Mouse (Mus musculus) gastrocnemius, adult 2 months (tissue): ENCODE data around the gene Tbx10. TPM values are rescaled to one million over a fixed set of nuclear protein-coding genes. Genes with fewer than 3 reads are reported as not detected.
"Not testable (repeated sequence)": the region's sequence is repeated elsewhere in the genome, so short reads cannot be mapped to it uniquely, and the experiment has no call there.

ENCODE experiments used
- DNase-seq: peaks from one replicate; pipeline ENCODE4 v3.0.0; 2022
- H3K27ac ChIP-seq: fragments of 200-600 bp; 2 replicates; pipeline ENCODE4 v1.8.1; 2022; ENCODE audit warnings: mild to moderate bottlenecking
- H3K4me3 ChIP-seq: fragments of 200-600 bp; 2 replicates; pipeline ENCODE4 v1.8.1; 2022; ENCODE audit warnings: mild to moderate bottlenecking, moderate library complexity
- CTCF ChIP-seq: fragments of 200-600 bp; IDR thresholded peaks from 2 replicates; pipeline ENCODE4 v1.8.1; 2022; ENCODE audit warnings: antibody characterized with exemption, mild to moderate bottlenecking, moderate library complexity
- intact Hi-C: fragments of 180-260 bp; cut with DNase I; formaldehyde crosslinking; loops from one replicate; pipeline ENCODE4 v1.15.1; 2025
- long read RNA-seq, 2 experiments: library from polyadenylated mRNA; stranded (forward); transcript quantifications; one replicate each; pipeline ENCODE4 v2.0.0; 2021
- total RNA-seq, 2 experiments: library from RNA; stranded (reverse); gene quantifications; 2 replicates each; pipeline ENCODE4 v1.2.3; 2021

The Tbx10 gene
- not detected for total RNA-seq
- long read RNA-seq, experiment 1 = 0 reads
- long read RNA-seq, experiment 2 = 0 reads

DNA sequence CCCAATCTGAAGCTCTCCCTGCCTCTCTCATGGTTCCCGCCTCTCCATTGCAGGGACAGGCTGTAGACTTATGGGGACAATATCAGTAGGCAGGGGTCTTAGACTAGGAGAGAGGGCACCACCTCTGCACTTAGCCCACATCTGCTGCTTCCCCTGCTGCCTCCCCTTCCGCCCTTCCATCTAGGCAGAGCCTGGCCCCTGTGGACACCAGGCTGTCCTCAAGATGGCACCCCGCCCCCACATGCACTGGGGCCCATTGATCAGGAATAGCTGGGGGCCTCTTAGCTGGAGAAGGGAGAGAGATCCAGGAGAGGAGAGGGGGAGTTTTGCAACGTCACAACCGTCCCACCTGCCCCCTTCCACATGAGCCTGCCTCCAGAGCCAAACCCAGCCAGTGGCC is at the start of gene Tbx10:
Gene Tbx10 (plus strand): TSS at position 337 of the 400 bp plus-strand sequence.
- H3K4me3 ChIP-seq = no peak within 1 kb of the TSS
- DNase-seq = no peak
- intact Hi-C loops = no loop called here
- H3K27ac ChIP-seq = no peak within 1 kb of the TSS
- no peak for TF ChIP-seq CTCF

DNA sequence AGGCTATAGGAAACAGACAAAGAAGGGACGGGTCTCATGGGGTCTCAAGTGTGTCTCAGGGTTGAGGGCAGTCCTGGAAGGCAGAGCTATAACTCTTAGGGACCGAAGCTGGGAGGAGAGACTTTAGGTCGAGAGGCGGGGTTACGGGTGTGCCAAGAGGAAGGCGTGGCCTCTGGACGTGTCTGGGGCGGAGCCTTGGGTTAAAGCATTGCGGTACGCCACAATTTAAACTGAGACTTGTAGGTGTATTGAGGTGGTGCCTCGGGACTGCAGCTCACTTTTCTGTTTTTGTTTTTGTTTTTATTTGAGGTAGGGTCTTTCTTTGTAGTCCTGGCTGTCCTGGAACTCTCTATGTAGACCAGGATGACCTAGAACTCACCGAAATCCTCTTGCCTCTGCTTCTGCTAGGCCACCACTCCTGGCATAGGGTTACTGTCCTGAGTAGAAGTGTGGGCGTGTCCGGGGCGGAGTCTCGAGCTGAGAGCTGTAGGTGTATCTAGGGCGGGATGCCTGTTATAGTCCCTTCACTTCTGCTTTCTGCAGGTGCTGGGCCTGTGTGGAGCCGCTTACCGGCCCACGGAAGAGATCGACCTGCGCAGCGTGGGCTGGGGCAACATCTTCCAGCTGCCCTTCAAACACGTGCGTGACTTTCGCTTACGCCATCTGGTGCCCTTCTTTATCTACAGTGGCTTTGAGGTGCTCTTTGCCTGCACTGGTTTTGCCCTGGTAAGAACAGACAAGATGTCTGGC is 49.4 kb upstream of the Tbx10 start:
- intact Hi-C loops = no loop called here
- no peak overlapping the region for H3K4me3 ChIP-seq
- no peak for TF ChIP-seq CTCF
- H3K27ac ChIP-seq = no peak overlapping the region
- DNase-seq = no peak

DNA sequence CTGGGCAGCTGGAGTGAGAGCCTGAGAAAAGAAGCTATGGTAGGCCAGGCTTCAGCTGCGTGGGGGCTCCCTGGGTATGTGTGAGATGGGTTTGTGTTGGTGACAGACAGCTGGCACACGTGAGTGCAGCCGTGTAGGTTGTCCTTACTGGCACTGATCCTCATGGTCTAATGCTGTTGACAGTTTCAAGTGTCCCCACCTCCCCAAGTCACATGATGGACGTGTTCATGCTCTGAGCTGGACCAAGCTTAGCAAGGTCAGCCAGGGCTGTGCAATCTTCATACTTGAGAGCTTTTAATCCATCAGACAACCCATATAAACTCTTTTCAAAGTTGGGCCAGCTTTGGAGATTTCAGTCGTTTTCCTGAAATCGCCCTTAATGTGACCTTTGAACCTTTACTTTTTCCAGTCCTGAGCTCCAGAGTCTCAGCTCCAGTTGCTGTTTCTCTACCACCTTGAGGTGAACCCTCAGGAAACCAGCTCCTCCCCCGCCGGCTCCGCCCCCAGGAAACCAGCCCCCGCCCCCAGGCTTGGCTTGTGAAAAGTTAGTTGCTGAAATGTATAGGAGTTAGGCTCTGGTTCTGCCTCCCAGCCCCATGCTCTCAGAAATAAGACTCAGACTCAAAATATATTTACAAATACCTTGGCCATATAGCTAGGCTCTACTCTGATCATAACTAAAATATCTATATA is 46.5 kb upstream of the Tbx10 start:
- Histone ChIP-seq H3K4me3 (no peak overlapping the region), H3K27ac (no peak overlapping the region)
- intact Hi-C loops = loop anchor here (2.0 kb wide), 3 partner anchors 35 to 105 kb away; partner anchors contain the start of gene Ndufv1
- TF ChIP-seq CTCF = no peak
- DNase-seq = peak; percentile 15

DNA sequence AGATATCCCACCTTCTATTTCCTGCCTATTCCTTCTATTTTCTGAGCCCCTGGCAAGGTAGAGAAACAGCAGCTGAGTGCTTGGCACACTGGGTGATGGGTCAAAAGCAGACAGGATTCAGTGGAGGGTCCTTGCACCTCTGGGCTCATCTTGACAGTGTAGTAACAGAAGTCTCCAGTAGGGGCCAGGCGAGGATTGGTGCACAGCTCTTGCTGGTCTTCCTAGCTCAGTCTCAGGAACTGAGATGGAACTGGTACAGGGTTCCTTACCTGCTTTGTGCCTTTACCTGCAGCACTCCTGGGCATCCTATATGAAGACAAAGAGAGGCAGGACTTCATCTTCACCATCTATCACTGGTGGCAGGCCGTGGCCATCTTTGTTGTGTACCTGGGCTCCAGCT is 45.8 kb upstream of the Tbx10 start:
- intact Hi-C loops = loop anchor here (2.0 kb wide), 3 partner anchors 34 to 104 kb away; partner anchors contain the start of gene Ndufv1
- Histone ChIP-seq H3K4me3 (no peak overlapping the region), H3K27ac (no peak overlapping the region)
- no peak; the same call in none of the 2 replicates for TF ChIP-seq CTCF
- DNase-seq = peak; percentile 72

DNA sequence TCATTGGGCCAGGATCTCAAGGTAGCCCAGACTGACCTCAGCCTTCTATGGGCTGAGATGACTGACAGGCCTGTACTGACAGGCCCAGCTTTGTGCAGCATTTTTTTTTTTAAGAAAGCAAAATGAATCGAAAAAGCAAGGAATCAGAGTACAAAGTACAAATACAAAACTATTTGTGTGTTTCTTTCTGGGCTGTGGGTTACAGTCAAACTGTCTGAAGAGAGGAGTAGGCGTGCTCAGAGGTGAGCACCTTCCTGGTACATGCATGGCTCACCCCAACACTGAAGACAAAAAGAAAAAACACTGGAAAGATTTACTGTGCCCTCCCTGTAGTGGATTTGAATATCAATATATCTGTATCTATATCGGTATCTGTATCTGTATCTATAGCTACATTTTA is 44.7 kb upstream of the Tbx10 start:
- DNase-seq = no peak
- H3K27ac ChIP-seq = no peak overlapping the region
- no peak overlapping the region for H3K4me3 ChIP-seq
- intact Hi-C loops = loop anchor here (2.0 kb wide), 3 partner anchors 33 to 103 kb away; partner anchors contain the start of gene Ndufv1
- no peak for TF ChIP-seq CTCF

DNA sequence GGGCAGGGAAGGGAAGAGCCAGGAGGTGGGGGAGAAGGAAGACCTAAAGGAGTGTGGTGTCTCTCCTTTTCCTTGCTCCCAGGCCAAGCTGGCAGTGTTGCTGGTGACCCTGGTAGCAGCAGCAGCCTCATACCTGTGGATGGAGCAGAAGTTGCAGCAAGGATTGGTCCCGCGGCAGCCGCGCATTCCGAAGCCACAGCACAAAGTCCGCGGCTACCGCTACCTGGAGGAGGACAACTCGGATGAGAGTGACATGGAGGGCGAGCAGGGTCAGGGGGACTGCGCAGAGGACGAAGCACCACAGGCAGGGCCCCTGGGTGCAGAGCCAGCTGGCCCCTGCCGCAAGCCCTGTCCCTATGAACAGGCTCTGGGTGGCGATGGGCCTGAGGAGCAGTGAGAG is 44.0 kb upstream of the Tbx10 start:
- intact Hi-C loops = no loop called here
- Histone ChIP-seq H3K27ac (no peak overlapping the region), H3K4me3 (no peak overlapping the region)
- peak; percentile 13 for DNase-seq
- no peak for TF ChIP-seq CTCF

DNA sequence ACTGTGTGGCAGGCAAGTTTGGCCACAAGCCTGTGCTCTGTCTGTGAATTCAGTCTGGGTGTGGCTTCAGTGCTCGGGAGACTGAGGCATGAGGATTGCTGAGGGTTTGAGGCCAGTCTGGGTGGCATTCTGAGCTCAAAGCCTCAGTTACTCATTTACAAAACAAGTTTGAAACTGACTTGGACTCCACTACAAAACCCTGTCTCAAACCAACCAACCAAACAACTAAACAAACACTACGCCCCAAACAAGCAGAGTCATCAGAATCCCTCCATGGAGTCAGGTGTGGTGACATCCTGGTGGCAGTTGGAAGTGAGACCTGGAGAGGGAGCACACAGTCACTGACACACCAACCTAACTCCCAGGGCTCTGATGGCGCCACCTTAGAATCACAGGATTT is 42.2 kb upstream of the Tbx10 start:
- intact Hi-C loops = no loop called here
- Histone ChIP-seq H3K27ac (no peak overlapping the region), H3K4me3 (no peak overlapping the region)
- DNase-seq = peak; percentile 7
- no peak for TF ChIP-seq CTCF

DNA sequence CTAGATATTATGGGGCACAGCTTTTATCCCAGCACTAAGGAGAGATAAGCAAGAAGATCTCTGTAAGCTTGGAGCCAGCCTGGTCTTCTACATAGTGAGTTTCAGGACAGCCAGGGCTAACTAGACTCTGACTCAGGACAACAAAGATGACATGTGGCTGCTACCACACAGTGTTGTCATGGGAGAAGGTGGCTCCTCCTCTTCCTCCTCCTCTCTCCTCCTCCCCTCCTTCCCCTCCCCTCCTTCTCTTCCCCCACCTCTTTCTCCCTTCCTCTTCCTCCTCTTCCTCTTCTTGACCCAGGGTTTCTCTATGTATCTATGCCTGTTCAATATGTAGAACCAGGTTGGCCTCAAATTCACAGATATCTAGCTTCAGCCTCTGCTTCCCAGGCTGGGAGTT is 41.1 kb upstream of the Tbx10 start:
- H3K4me3 ChIP-seq = no peak overlapping the region
- TF ChIP-seq CTCF = no peak
- intact Hi-C loops = no loop called here
- DNase-seq = peak; percentile 1
- H3K27ac ChIP-seq = no peak overlapping the region

DNA sequence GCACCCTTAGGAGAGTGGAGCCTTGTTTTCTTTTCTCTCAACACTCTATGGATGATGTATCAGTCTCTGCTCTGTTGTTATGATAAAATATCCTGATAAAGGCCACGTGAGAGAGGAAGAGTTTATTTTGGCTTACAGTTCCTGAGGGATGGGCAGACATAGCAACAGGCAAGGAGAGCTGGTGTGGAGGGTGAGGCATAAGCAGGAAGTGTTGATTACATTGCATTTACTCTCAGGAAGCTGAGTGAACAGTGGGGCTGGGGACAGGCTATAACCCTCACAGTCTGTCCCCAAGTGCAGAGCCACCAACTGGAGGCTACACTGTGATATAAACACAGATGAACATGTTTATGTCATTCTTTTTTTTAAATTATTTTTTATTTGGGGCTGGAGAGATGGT is 40.5 kb upstream of the Tbx10 start:
- H3K27ac ChIP-seq = no peak overlapping the region
- no peak for TF ChIP-seq CTCF
- H3K4me3 ChIP-seq = no peak overlapping the region
- peak; percentile 2 for DNase-seq
- intact Hi-C loops = no loop called here

DNA sequence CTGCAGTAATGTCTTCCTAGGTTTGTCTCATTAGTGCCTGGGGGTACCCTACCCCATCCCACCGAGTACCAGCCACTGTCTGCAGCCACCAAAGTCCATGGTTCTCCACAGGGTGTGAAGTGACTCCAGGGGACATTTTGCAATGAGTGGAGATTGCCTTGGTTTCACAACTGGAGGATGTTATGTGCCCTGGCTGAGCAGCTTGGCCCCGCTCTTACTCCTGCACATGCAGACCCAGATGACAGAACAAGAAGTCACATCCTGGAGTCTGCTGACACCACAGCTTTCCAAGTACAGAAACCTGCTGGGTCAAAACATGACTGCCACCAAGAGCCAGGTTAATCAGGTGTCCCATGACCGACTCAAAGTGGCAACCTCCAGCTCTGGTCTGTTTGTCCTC is 37.5 kb upstream of the Tbx10 start:
- TF ChIP-seq CTCF = no peak
- H3K4me3 ChIP-seq = no peak overlapping the region
- no peak overlapping the region for H3K27ac ChIP-seq
- intact Hi-C loops = no loop called here
- DNase-seq = no peak

DNA sequence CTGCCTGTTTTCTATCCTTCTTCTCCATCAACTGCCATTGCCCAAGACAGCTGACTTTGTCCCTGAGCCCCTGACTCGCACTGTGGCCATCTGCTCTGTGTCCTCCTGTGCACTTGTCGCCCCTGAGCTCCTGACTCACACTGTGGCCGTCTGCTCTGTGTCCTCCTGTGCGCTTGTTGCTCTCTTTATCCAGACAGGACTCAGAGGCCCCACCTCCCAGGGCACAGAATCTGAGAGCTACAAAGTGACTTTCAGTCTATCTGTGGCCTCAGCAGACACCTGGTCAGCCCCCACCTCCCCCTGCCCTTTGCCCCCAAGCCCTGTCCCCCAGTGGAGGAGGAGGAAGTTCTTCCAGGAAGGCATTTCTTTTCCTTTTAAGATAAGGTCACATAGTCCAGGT is 36.7 kb upstream of the Tbx10 start:
- TF ChIP-seq CTCF = no peak
- Histone ChIP-seq H3K4me3 (no peak overlapping the region), H3K27ac (no peak overlapping the region)
- no peak for DNase-seq
- intact Hi-C loops = no loop called here

DNA sequence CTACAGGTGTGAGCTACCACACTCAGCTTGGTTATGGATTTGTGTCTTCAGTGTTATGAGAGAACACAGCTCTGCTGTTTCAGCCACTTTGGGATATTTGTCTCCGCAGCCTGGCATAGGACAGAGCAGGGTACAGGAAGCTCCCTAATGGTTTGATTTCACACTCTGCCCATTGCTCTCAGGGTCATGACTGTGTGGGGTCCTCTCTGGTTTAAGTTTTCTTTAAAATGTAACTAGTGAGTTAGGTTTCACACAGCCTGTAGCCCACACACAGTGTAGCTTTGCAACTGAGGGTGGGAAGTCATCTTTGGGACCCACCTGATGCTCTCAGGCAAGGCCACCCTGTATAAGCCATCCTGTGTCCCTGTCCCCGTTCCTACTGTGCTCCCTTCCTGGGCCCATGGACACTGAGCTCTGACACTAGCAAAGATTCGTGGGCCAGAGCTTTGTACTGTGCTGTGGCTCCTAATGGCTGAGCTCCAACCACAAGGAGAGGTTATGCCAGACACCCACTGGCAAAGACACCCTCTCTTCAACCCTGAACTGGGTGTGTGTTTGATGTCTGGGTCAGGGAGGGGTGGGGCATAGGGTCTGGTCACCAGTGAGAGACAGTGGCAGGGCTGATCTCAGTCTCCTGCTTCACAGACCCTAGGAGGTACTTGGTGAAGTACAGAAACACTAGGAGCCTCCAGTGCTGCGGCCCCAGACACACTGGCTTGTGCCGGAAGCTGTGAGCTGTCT is 35.1 kb upstream of the Tbx10 start:
- H3K4me3 ChIP-seq, intact Hi-C loops, DNase-seq, H3K27ac ChIP-seq: not testable (repeated sequence)

DNA sequence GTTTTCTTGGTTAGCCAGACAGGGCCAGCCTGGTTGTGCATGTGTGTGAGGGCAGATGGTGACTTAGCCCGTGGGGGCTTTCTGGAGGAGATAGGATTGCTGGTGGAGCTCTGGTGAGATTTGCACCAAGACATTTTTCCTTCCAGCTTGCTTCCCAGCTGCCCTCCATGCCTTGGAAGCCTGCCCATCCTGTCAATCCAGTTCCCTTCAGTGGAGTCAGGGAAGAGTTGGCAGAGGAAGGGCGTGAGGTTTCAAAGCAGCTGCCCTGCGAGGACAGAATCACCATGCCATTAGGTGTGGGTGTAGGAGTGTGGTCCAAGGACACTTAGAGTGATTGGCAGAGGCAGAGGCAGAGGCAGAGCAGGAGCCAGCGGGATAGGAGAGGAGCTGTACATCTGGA is 34.1 kb upstream of the Tbx10 start, which contains the start of gene Aldh3b3:
Gene Aldh3b3 (plus strand): TSS at position 176 of the 400 bp plus-strand sequence.
- DNase-seq = no peak
- no peak within 1 kb of the TSS for H3K27ac ChIP-seq
- H3K4me3 ChIP-seq = no peak within 1 kb of the TSS
- no peak for TF ChIP-seq CTCF
- intact Hi-C loops = no loop called here
